Mouse (Mus musculus) kidney, postnatal 0 days (tissue): ENCODE data around the gene Zc3h6. TPM values are rescaled to one million over a fixed set of nuclear protein-coding genes. Genes with fewer than 3 reads are reported as not detected.

Experiments
- ATAC-seq: fragments of 200-750 bp; cut with Nextera tagmentation; replicated peaks from 2 replicates; pipeline ENCODE4 v1.8.0; 2017; ENCODE audit warnings: low read depth, moderate number of reproducible peaks, moderate TSS enrichment, moderate library complexity; ENCODE audit not compliant: low FRiP score
- DNase-seq: peaks from one replicate; pipeline ENCODE4 v3.0.0-alpha.2; 2016; ENCODE audit warnings: low spot score
- H3K27ac ChIP-seq: fragments of 300-500 bp; sonication (generic); 2 replicates; pipeline ENCODE4 v1.5.1; 2014; ENCODE audit warnings: mild to moderate bottlenecking
- H3K27me3 ChIP-seq: fragments of 300-500 bp; sonication (generic); 2 replicates; pipeline ENCODE4 v1.6.1; 2014; ENCODE audit warnings: low read length, mixed read lengths; ENCODE audit not compliant: insufficient read depth
- H3K36me3 ChIP-seq: fragments of 300-500 bp; sonication (generic); 2 replicates; pipeline ENCODE4 v1.6.1; 2014; ENCODE audit warnings: low read length, mixed read lengths; ENCODE audit not compliant: insufficient read depth
- H3K4me1 ChIP-seq: fragments of 300-500 bp; sonication (generic); replicated peaks from 2 replicates; pipeline ENCODE4 v1.6.1; 2014; ENCODE audit warnings: antibody characterized with exemption, low read length, mixed read lengths; ENCODE audit not compliant: insufficient read depth
- H3K4me2 ChIP-seq: fragments of 300-500 bp; sonication (generic); 2 replicates; pipeline ENCODE4 v1.6.1; 2014; ENCODE audit warnings: mild to moderate bottlenecking, low read length, moderate library complexity, mixed read lengths
- H3K4me3 ChIP-seq: fragments of 300-500 bp; sonication (generic); replicated peaks from 2 replicates; pipeline ENCODE4 v1.5.1; 2014; ENCODE audit warnings: low read depth, low read length
- H3K9ac ChIP-seq: fragments of 300-500 bp; sonication (generic); 2 replicates; pipeline ENCODE4 v1.6.1; 2014; ENCODE audit warnings: low read depth, low read length
- H3K9me3 ChIP-seq: fragments of 300-500 bp; sonication (generic); replicated peaks from 2 replicates; pipeline ENCODE4 v1.6.1; 2016; ENCODE audit warnings: low read length, inconsistent platforms, mixed read lengths
- CTCF ChIP-seq: IDR thresholded peaks from 2 replicates; pipeline ENCODE4 v1.5.1; 2016; ENCODE audit warnings: antibody characterized with exemption, low read depth, mild to moderate bottlenecking, moderate library complexity
- WGBS: fragments of 180-500 bp; shearing (Covaris S2); extraction: QIAGEN DNeasy Blood & Tissue Kit; methylation state at CpG from one replicate; pipeline ENCODE4 v1.1.7; 2014; 5-methylcytosine and 5-hydroxymethylcytosine counted together
- polyA plus RNA-seq: library from polyadenylated mRNA; unstranded; fragments of >200 nt; fragmentation: Nextera tagmentation; extraction: Ambion mirVana; gene quantifications from 2 replicates; pipeline ENCODE4 v1.2.1, GENCODE M21; 2015

Gene Zc3h6
- polyA plus RNA-seq, 1 experiment from 2014 or later = 4.9 TPM

DNA sequence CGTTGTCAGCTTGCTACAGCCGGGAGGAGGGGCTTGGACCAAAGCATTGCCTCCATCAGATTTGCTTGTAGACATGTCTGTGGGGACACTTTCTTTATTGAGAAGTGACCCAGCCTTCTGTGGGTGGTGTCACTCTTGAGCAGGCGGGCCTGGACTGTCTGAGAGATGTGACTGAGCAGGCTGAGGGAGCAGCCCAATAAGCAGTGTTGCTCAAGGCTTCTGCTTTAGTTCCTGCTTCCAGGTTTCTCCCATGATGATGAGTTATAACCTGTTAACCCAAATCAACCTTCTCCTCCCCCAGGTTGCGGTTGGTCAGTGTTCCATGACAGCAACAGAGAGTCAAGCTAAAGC lies 79.6 kb downstream of the Zc3h6 start:
- no peak for TF ChIP-seq CTCF
- ATAC-seq (peak; percentile 54; the same call in 1 of the 2 replicates), DNase-seq (peak; percentile 40)
- 0 out of 2 replicates have a peak, but pooled peaks cover 3% of the 10 kb centered on the region for H3K4me1 ChIP-seq
- WGBS = 35% methylated on average over 4 of the region's 4 CpGs
- H3K4me3 ChIP-seq = no peak overlapping the region
- H3K36me3 ChIP-seq = no peaks in the 10 kb centered on the region
- no peak overlapping the region for H3K4me2 ChIP-seq
- H3K9me3 ChIP-seq = no peaks in the 10 kb centered on the region
- no peaks in the 10 kb centered on the region for H3K27me3 ChIP-seq
- H3K9ac ChIP-seq = no peak overlapping the region
- no peak overlapping the region for H3K27ac ChIP-seq

DNA sequence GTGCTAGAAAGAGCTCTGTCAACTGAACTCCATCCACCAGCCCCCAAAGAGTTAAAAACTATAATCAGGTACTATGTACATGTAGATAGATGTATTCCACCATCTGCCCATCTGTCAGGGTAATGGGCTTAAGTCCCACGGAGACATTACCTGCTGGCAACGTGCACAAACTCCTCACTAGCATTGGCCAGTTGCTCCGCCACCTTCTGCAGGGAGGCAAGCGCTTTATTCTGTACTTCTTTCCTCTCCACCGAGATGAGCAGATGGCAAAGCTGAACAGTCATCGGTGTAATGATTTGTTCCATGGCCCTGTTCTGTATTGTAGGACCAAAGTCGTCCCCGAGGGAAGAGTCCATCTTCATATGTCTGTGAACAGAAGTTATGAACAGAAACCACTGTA lies 80.6 kb downstream of the Zc3h6 start, which contains the start of gene Vinac1:
Gene Vinac1, minus strand, starts transcription at position 362 of the 400 bp plus-strand sequence.
- 82% methylated on average over 8 of the region's 8 CpGs for WGBS
- no peak within 1 kb of the TSS for H3K27ac ChIP-seq
- no peaks in the 10 kb centered on the region for H3K27me3 ChIP-seq
- H3K4me3 ChIP-seq = no peak within 1 kb of the TSS
- H3K4me1 ChIP-seq = 0 out of 2 replicates have a peak, but pooled peaks cover 3% of the 10 kb centered on the region
- ATAC-seq (no peak), DNase-seq (no peak)
- no peak for TF ChIP-seq CTCF
- H3K9me3 ChIP-seq = no peaks in the 10 kb centered on the region
- H3K4me2 ChIP-seq = no peak within 1 kb of the TSS
- H3K9ac ChIP-seq = no peak within 1 kb of the TSS
- H3K36me3 ChIP-seq = no peaks in the 10 kb centered on the region

DNA sequence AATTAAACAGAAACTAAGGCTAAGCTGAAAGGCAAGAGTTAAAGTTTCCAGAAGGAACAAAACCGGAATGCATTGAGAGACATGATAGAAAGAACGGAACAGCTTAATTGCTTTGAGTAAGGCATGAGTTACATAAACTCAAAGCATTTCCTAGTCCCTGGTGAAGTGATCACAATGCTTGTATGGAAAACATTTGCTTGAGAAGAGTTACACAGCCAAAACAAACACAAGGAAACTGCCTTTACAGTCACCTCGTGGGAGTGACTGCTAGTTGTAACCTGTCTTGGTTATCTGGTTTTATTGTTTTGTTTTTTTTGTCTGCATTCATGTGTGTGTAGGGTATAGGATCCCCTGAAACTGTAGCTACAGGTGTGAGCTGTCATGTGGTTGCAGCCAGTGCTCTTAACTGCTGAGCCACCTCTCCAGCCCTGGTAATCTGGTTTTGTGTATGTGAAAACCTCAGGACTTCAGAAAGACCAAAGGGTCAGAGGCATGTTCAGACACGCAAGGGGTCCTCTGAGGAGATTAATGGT lies 85.3 kb downstream of the Zc3h6 start:
- Histone ChIP-seq H3K4me1 (no peaks in the 10 kb centered on the region), H3K36me3 (no peaks in the 10 kb centered on the region), H3K27ac (no peak overlapping the region), H3K9ac (no peak overlapping the region), H3K4me3 (no peak overlapping the region), H3K27me3 (no peaks in the 10 kb centered on the region), H3K4me2 (no peak overlapping the region), H3K9me3 (no peaks in the 10 kb centered on the region)
- peak; percentile 71 for DNase-seq
- ATAC-seq = no peak
- TF ChIP-seq CTCF = no peak
- WGBS = 27% methylated on average over 4 of the region's 4 CpGs

DNA sequence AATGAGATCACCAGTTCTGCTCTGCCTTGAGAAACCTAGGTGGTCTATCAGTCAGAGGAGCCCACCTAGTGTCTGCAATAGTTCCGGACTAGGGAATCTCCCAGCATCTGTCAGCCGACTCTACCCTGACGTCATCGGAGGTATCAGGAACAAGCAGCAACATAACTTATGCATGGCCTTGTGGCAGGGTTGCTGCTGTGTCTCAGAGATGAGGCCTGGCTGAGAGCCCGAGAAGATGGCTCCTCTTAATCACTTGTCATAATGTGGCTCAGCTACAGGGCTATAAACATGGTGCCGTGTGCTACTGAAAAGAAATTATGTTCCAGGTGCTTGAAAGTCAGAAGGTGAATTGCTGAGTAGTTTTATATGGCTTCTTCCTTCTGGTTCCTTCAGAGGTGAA lies 88.5 kb downstream of the Zc3h6 start:
- WGBS = 75% methylated on average over 6 of the region's 6 CpGs
- TF ChIP-seq CTCF = no peak
- DNase-seq (no peak), ATAC-seq (no peak)
- no peak overlapping the region for H3K4me3 ChIP-seq
- H3K9me3 ChIP-seq = no peaks in the 10 kb centered on the region
- no peak overlapping the region for H3K27ac ChIP-seq
- no peaks in the 10 kb centered on the region for H3K27me3 ChIP-seq
- no peak overlapping the region for H3K9ac ChIP-seq
- no peak overlapping the region for H3K4me2 ChIP-seq
- no peaks in the 10 kb centered on the region for H3K36me3 ChIP-seq
- H3K4me1 ChIP-seq = no peaks in the 10 kb centered on the region

DNA sequence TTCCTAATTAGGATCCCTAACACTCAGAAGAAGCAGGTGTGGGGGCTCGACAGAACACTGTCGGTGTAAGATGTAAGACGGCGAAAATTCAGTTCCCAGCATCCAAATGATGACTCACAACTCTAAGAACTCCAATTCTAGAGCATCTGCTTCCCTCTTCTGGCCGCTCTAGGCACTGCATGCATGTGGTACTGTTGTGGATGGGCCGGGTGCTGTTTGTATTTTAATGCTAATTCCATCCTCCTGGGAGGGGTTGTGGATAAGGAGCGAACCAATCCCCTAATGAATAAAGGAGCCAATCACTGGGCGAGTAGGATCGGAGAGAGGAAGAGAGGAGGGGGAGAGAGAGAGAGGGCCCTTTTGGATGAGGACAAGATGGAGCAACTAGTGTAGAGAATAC lies 89.4 kb downstream of the Zc3h6 start:
- WGBS = 61% methylated on average over 9 of the region's 9 CpGs
- no peak for DNase-seq
- Histone ChIP-seq H3K27me3 (no peaks in the 10 kb centered on the region), H3K9me3 (no peaks in the 10 kb centered on the region), H3K27ac (no peak overlapping the region), H3K4me3 (no peak overlapping the region), H3K4me1 (no peaks in the 10 kb centered on the region), H3K9ac (no peak overlapping the region), H3K36me3 (no peaks in the 10 kb centered on the region), H3K4me2 (no peak overlapping the region)
- peak; percentile 58 for TF ChIP-seq CTCF
- no peak for ATAC-seq

DNA sequence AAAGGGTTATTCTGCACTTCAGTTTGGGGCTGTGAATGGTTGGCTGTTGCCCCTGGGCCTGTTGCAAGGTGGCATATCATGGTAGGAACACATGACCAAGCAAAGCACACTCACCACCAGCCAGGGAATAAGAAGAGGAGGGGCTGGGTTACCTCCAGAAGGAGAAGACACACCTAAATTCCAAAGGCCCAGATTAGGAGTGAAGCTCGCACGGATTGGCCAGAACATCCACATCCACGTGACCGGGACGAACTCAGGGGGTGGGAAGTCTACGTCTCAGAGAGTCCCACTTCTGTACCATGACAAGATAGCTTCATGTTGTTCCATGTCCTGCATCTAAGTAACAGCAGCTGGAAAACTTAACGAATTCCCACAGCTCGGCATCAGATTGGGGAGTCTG lies 90.1 kb downstream of the Zc3h6 start:
- 95% methylated on average over 8 of the region's 8 CpGs for WGBS

DNA sequence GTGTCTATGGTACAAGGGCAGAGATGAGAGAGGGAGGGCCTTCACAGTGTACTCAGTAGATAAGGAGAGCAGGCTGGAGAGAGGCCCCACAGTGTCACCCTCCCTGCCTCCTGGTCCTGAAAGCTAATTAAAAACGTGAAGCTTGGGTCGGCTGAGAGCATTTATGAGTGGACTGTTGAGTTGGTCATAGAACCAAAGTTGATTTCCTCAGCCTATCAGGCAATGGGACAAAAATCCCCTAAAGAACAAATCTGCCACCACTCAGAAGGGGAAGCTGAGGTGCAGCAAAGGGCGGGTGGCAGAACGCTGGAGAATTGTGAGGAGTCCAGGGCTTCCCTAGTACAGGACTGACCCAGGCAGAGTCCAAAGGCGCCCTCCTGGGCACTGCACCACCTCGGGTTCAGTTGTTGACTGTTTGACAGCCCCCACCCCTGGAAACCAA lies 90.7 kb downstream of the Zc3h6 start:
- H3K9me3 ChIP-seq = no peaks in the 10 kb centered on the region
- ATAC-seq = no peak
- no peak overlapping the region for H3K4me3 ChIP-seq
- no peaks in the 10 kb centered on the region for H3K4me1 ChIP-seq
- no peak overlapping the region for H3K27ac ChIP-seq
- H3K27me3 ChIP-seq = no peaks in the 10 kb centered on the region
- TF ChIP-seq CTCF = no peak
- 90% methylated on average over 6 of the region's 6 CpGs for WGBS
- no peak overlapping the region for H3K9ac ChIP-seq
- H3K36me3 ChIP-seq = no peaks in the 10 kb centered on the region
- no peak for DNase-seq
- no peak overlapping the region for H3K4me2 ChIP-seq

More for the DNA sequence above, 90.1 kb downstream of the Zc3h6 start:
- Histone ChIP-seq H3K4me2 (no peak overlapping the region), H3K9ac (no peak overlapping the region), H3K4me1 (no peaks in the 10 kb centered on the region), H3K36me3 (no peaks in the 10 kb centered on the region), H3K4me3 (no peak overlapping the region), H3K9me3 (no peaks in the 10 kb centered on the region), H3K27ac (no peak overlapping the region), H3K27me3 (no peaks in the 10 kb centered on the region)
- DNase-seq (no peak), ATAC-seq (no peak)
- TF ChIP-seq CTCF = no peak
